Mouse (Mus musculus) lung, embryonic 14.5 days (tissue): ENCODE measurements around the gene Gpalpp1. TPM values are rescaled to one million over a fixed set of nuclear protein-coding genes. Genes with fewer than 3 reads are reported as not detected.

ENCODE experiments used
- ATAC-seq: fragments of 200-750 bp; cut with Nextera tagmentation; 2 replicates; pipeline ENCODE4 v1.8.0; 2017; ENCODE audit warnings: mild to moderate bottlenecking, moderate TSS enrichment, moderate library complexity; ENCODE audit not compliant: insufficient read depth
- DNase-seq: peaks from one replicate; pipeline ENCODE4 v3.0.0-alpha.2; 2015
- H3K27ac ChIP-seq: fragments of 300-500 bp; sonication (generic); 2 replicates; pipeline ENCODE4 v1.5.1; 2014; ENCODE audit warnings: low read depth, mild to moderate bottlenecking, moderate library complexity
- H3K27me3 ChIP-seq: fragments of 300-500 bp; sonication (generic); 2 replicates; pipeline ENCODE4 v1.6.1; 2014; ENCODE audit warnings: low read length, control low read depth; ENCODE audit not compliant: insufficient read depth
- H3K36me3 ChIP-seq: fragments of 300-500 bp; sonication (generic); 2 replicates; pipeline ENCODE4 v1.6.1; 2014; ENCODE audit warnings: control low read depth; ENCODE audit not compliant: insufficient read depth
- H3K4me1 ChIP-seq: fragments of 300-500 bp; sonication (generic); 2 replicates; pipeline ENCODE4 v1.6.1; 2014; ENCODE audit warnings: antibody characterized with exemption, control low read depth; ENCODE audit not compliant: insufficient read depth
- H3K4me2 ChIP-seq: fragments of 300-500 bp; sonication (generic); 2 replicates; pipeline ENCODE4 v1.6.1; 2014; ENCODE audit warnings: mild to moderate bottlenecking
- H3K4me3 ChIP-seq: fragments of 300-500 bp; sonication (generic); 2 replicates; pipeline ENCODE4 v1.5.1; 2014; ENCODE audit warnings: low read depth, low read length
- H3K9ac ChIP-seq: fragments of 300-500 bp; sonication (generic); 2 replicates; pipeline ENCODE4 v1.6.1; 2014
- H3K9me3 ChIP-seq: fragments of 300-500 bp; sonication (generic); 2 replicates; pipeline ENCODE4 v1.6.1; 2016; ENCODE audit warnings: low read depth, low read length, control low read depth
- CTCF ChIP-seq: IDR thresholded peaks from 2 replicates; pipeline ENCODE4 v1.5.1; 2016; ENCODE audit warnings: antibody characterized with exemption, low read depth
- WGBS: fragments of 180-500 bp; shearing (Covaris S2); extraction: QIAGEN DNeasy Blood & Tissue Kit; methylation state at CpG from one replicate; pipeline ENCODE4 v1.1.7; 2014; 5-methylcytosine and 5-hydroxymethylcytosine counted together
- polyA plus RNA-seq: library from polyadenylated mRNA; unstranded; fragments of >200 nt; fragmentation: Nextera tagmentation; extraction: Ambion mirVana; gene quantifications from 2 replicates; pipeline ENCODE4 v1.2.1, GENCODE M21; 2014

Gpalpp1 gene
- polyA plus RNA-seq, 1 experiment from 2014 or later: 13.6 TPM

DNA sequence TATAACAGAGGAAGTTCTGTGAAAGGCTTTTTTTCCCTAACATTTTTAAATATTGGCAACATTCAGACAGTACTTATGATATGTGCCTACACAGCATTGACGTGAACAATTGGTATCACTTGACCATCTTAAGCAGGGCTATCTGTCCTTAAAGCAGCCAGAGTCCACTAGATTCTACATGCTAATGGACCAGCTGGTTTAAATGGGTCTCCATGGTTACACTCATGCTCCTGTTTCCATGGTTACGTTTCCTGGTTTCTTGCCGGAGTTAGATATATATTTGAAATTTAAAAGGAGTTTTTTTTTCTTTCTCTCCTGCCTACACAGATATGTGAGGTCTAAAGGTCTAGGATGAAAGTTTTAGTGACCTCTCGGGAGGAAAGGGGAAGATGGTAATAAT lies 34.0 kb downstream of the Gpalpp1 start:
- WGBS: 53% methylated on average over 4 of the region's 4 CpGs
- no peaks in the 10 kb centered on the region for H3K27me3 ChIP-seq
- no peaks in the 10 kb centered on the region for H3K9me3 ChIP-seq
- H3K27ac ChIP-seq: no peak overlapping the region
- no peaks in the 10 kb centered on the region for H3K4me1 ChIP-seq
- no peak for DNase-seq
- H3K36me3 ChIP-seq: no peaks in the 10 kb centered on the region
- no peak for ATAC-seq
- H3K4me2 ChIP-seq: no peak overlapping the region
- H3K9ac ChIP-seq: no peak overlapping the region
- no peak for TF ChIP-seq CTCF
- no peak overlapping the region for H3K4me3 ChIP-seq

DNA sequence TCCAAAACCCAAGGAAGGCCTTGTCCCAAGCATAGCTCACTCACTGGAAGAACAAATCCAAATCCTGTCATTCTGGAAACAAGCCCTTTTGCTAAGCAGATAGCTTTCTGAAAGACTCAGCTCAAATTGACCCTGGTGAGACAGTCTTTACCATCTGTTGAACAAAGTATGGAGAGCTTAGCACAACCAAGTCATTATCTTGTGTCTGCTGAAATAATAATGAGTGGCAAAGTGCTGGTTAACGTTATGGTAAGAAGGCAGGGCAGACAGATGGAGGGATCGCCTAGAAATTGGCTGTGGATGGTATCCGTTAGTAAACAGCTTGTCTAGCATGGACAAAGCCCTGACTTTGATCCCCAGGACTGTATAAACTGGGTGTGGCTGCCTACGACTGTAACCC lies 34.8 kb downstream of the Gpalpp1 start:
- ATAC-seq (no peak), DNase-seq (no peak)
- Histone ChIP-seq H3K27ac (no peak overlapping the region), H3K4me3 (no peak overlapping the region), H3K9me3 (no peaks in the 10 kb centered on the region), H3K9ac (no peak overlapping the region), H3K27me3 (no peaks in the 10 kb centered on the region), H3K4me1 (no peaks in the 10 kb centered on the region), H3K4me2 (no peak overlapping the region), H3K36me3 (no peaks in the 10 kb centered on the region)
- TF ChIP-seq CTCF: no peak
- 51% methylated on average over 4 of the region's 4 CpGs for WGBS

DNA sequence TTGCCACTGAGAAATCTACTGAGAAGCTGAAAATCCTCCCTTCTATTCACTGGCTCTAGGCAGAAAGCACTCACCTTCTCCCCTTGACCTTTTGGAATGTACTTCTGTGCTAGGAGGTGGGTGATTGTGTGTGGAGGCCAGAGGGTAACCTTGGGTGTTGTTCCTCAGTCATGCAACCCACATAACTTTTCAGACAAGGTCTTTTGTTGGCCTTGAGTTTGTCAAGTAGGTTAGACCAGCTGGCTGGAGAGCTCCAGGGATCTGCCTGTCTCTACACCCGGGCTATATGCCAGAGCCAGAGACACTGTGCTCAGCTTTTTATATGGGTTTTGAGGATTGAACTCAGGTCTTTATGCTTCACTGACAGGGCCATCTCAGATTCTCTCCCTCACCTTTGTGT lies 36.4 kb downstream of the Gpalpp1 start:
- TF ChIP-seq CTCF: no peak
- Histone ChIP-seq H3K9me3 (no peaks in the 10 kb centered on the region), H3K4me3 (no peak overlapping the region), H3K4me2 (no peak overlapping the region), H3K36me3 (no peaks in the 10 kb centered on the region), H3K27me3 (no peaks in the 10 kb centered on the region), H3K9ac (no peak overlapping the region), H3K4me1 (no peaks in the 10 kb centered on the region), H3K27ac (no peak overlapping the region)
- no peak for ATAC-seq
- WGBS: 57% methylated on average over 1 of the region's 1 CpGs
- no peak for DNase-seq

DNA sequence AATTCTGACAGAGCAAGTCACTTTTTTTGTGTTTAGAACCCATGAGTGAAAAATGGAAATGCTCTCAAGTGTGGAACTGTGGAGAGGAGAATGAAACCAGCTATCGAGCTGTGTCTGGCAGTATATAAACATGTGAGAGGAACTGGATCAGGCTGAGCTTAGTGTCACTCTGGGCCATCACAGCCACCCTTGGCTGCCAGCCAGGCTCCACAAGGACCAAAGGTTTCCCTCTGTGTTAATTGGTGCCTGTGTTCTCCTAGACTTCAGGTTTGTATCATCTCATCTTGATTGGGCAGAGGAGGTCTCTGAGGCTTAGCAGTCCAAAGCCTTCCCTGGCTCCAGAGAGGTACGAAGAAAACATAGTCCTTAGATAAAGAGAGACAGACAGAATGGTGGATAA lies 37.9 kb downstream of the Gpalpp1 start:
- DNase-seq (no peak), ATAC-seq (no peak)
- no peak overlapping the region for H3K4me2 ChIP-seq
- H3K4me1 ChIP-seq: no peaks in the 10 kb centered on the region
- H3K36me3 ChIP-seq: no peaks in the 10 kb centered on the region
- TF ChIP-seq CTCF: no peak
- 41% methylated on average over 2 of the region's 2 CpGs for WGBS
- H3K9ac ChIP-seq: no peak overlapping the region
- no peaks in the 10 kb centered on the region for H3K27me3 ChIP-seq
- H3K27ac ChIP-seq: no peak overlapping the region
- H3K9me3 ChIP-seq: no peaks in the 10 kb centered on the region
- H3K4me3 ChIP-seq: no peak overlapping the region

DNA sequence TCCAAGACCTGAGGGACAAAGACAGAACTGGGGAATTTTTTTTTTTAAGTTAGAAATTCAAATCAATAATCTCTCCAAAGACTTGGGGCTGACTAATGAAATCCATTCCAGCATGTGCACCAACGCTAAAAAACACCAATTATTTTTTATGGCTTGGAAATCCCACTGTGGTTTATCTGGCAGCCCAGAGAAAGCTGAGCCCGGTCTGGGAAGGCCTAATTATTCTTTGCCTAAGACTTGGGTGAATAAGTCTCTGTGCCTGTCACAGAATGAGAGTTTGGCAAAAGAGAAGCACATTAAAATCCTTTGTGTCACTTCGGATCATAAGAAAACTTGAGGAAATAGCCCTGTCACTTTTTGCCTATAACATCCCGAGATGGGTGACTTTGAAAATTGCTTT lies 41.3 kb downstream of the Gpalpp1 start:
- H3K4me2 ChIP-seq: no peak overlapping the region
- no peak overlapping the region for H3K4me3 ChIP-seq
- H3K9me3 ChIP-seq: no peaks in the 10 kb centered on the region
- 82% methylated on average over 4 of the region's 4 CpGs for WGBS
- H3K4me1 ChIP-seq: no peaks in the 10 kb centered on the region
- H3K9ac ChIP-seq: no peak overlapping the region
- no peaks in the 10 kb centered on the region for H3K36me3 ChIP-seq
- ATAC-seq (no peak), DNase-seq (no peak)
- no peak overlapping the region for H3K27ac ChIP-seq
- no peaks in the 10 kb centered on the region for H3K27me3 ChIP-seq
- TF ChIP-seq CTCF: no peak

DNA sequence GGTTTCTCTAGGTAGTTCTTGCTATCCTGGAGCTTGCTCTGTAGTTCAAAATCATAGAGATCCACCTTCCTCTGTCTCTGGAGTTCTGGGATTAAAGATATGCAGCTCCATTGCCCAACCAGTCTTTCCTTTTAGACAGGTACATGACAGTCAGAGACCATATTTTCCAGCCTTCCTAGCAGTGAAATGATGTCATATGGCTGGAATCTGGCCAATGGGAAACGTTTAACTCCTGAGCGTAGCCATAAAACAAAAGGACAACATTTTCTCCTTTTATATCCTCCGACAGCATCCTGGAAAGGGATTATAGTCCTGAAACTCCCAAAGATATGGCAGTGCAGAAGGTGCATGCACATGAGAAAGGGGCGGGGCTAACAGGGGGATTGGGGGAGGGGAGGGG lies 42.3 kb downstream of the Gpalpp1 start:
- H3K4me2 ChIP-seq: no peak overlapping the region
- DNase-seq: no peak
- no peak overlapping the region for H3K27ac ChIP-seq
- 53% methylated on average over 4 of the region's 4 CpGs for WGBS
- H3K36me3 ChIP-seq: no peaks in the 10 kb centered on the region
- no peaks in the 10 kb centered on the region for H3K9me3 ChIP-seq
- no peak overlapping the region for H3K9ac ChIP-seq
- H3K27me3 ChIP-seq: no peaks in the 10 kb centered on the region
- ATAC-seq: no peak
- no peak overlapping the region for H3K4me3 ChIP-seq
- H3K4me1 ChIP-seq: no peaks in the 10 kb centered on the region
- TF ChIP-seq CTCF: no peak

DNA sequence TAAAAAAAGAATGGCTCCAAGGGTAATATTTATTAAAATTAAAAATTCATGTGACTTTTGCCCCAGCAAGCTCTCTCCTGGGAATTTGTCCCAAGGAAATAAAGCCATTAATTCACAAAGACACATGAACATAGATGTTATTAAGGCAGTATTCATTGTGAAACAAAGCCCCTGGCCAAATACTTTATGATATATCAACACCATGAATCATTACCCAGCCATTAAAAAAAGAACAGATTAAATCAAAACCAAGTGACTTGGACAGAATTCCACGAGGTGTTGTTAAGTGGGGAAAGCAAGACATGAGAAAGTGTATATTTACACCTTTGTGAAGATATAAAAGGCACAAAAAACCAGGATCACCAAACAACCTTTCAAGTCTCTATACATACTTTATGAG lies 43.3 kb downstream of the Gpalpp1 start:
- Histone ChIP-seq H3K4me2 (no peak overlapping the region), H3K4me1 (no peaks in the 10 kb centered on the region), H3K27ac (no peak overlapping the region), H3K4me3 (no peak overlapping the region), H3K9me3 (no peaks in the 10 kb centered on the region), H3K36me3 (no peaks in the 10 kb centered on the region), H3K27me3 (no peaks in the 10 kb centered on the region), H3K9ac (no peak overlapping the region)
- WGBS: 71% methylated on average over 1 of the region's 1 CpGs
- ATAC-seq: no peak
- no peak for DNase-seq
- no peak for TF ChIP-seq CTCF

DNA sequence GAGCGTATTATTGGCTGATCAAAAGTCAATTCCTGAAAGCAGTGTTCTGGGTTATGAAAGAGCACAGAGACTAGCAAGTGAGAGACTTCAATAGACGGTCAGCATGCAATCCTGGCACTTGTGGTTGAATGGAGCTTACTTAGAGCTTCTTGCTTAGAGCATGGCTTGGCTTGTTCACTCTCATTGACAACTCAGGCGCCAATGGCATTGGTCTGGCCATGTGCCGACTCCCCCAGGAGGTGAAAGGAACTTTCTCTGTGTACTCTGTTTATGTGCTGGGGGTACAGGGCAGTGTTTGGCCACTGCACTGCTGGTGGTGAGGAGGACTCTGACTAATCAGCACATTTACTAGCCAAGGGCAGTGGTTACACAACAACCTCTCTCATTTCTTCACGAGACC lies 51.1 kb downstream of the Gpalpp1 start:
- Histone ChIP-seq H3K36me3 (no peaks in the 10 kb centered on the region), H3K9ac (no peak overlapping the region), H3K27ac (no peak overlapping the region), H3K4me3 (no peak overlapping the region), H3K4me2 (no peak overlapping the region), H3K27me3 (no peaks in the 10 kb centered on the region), H3K9me3 (no peaks in the 10 kb centered on the region), H3K4me1 (no peaks in the 10 kb centered on the region)
- TF ChIP-seq CTCF: no peak
- WGBS: 55% methylated on average over 5 of the region's 5 CpGs
- DNase-seq: no peak
- no peak for ATAC-seq
